Mouse (Mus musculus): ENCODE measurements at regions not wholly inside any gene's neighbourhood (a gene's known extent, or its start where the extent isn't known, plus 50 kb on each side); places are given as distances from the start of the nearest gene placed in this dataset.

DNA sequence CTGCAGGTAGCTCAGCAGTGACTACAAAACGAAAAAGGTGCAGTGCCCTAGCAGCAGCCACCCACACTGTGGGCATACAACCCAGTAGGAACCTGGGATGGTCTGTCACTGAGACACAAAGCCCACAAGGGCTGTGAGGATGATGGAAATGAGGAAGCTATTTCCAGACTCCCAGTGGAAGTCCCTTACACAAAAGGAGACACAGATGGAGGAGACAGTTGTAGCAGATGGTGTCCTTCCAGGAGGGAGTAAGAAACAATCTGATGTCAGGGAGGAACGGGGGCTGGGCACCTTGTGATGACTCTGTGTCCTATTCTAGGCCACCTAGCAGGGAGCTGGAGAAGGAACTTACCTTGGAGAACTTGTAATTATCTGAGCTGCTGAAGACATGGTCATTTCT is 214.5 kb upstream of the Eci2 start:
- H3K4me2 ChIP-seq (ENCODE audit: insufficient read depth, low read depth, poor library complexity, severe bottlenecking): no peak overlapping the region
- H3K4me3 ChIP-seq (replicated peaks in 1 of 3; ENCODE audit: low read depth in 2 of 3, low read length in 2 of 3, poor library complexity in 1 of 3): no peak overlapping the region
- no peak overlapping the region for H3K27ac ChIP-seq (ENCODE audit: insufficient read depth, low read depth)
- H3K79me2 ChIP-seq (replicated peaks; ENCODE audit: control insufficient read depth, extremely low read depth, insufficient read depth, poor library complexity, severe bottlenecking): no peaks in the 10 kb centered on the region
- in situ Hi-C loops (cut with MboI; ENCODE audit: low pct_ligation_motif_present, low pct_unique_long_range_greater_than_20kb, low sequenced_read_pairs) (no loop called here), dilution Hi-C loops (cut with MboI; ENCODE audit: extremely low pct_ligation_motif_present, extremely low pct_unique_long_range_greater_than_20kb, low sequenced_read_pairs) (no loop called here)
- no peaks in the 10 kb centered on the region for H3K27me3 ChIP-seq (replicated peaks)
- no peak overlapping the region for H3K9ac ChIP-seq (ENCODE audit: insufficient read depth, low read depth)
- DNase-seq (ENCODE audit: extremely low read depth): no peak
- H3K9me3 ChIP-seq (replicated peaks; ENCODE audit: low read length): no peaks in the 10 kb centered on the region
- H3K36me3 ChIP-seq (replicated peaks in 1 of 2; ENCODE audit: control insufficient read depth in 1 of 2, insufficient read depth in 1 of 2, low read length in 1 of 2): no peaks in the 10 kb centered on the region
- TF ChIP-seq ELF1 (IDR thresholded peaks at IDR 0.05; ENCODE audit: low read depth, low read length) (no peak), KAT2A (IDR thresholded peaks at IDR 0.05; ENCODE audit: insufficient replicate concordance, low read length) (no peak), ETS1 (conservative IDR thresholded peaks at IDR 0.05; ENCODE audit: low read depth, low read length) (no peak), JUND (conservative IDR thresholded peaks at IDR 0.05; ENCODE audit: low read depth, low read length) (no peak), SIN3A (IDR thresholded peaks at IDR 0.05; ENCODE audit: low read length) (no peak), HCFC1 (IDR thresholded peaks at IDR 0.05; ENCODE audit: low read depth, low read length) (no peak), SMC3 (IDR thresholded peaks at IDR 0.05; ENCODE audit: low read depth, low read length) (no peak), USF2 (conservative IDR thresholded peaks at IDR 0.05; ENCODE audit: low read depth, low read length) (no peak), MAZ (IDR thresholded peaks at IDR 0.05; ENCODE audit: low read depth, low read length) (no peak), MEF2A (IDR thresholded peaks at IDR 0.05; ENCODE audit: borderline replicate concordance, low read depth, low read length) (no peak), E2F4 (IDR thresholded peaks at IDR 0.05; ENCODE audit: insufficient replicate concordance, low read depth, low read length) (no peak), TCF12 (IDR thresholded peaks at IDR 0.05; ENCODE audit: low read depth, low read length) (no peak), RCOR1 (conservative IDR thresholded peaks at IDR 0.05; ENCODE audit: low read depth, low read length) (no peak), CHD1 (IDR thresholded peaks at IDR 0.05; ENCODE audit: low read depth, low read length) (no peak)
- H3K4me1 ChIP-seq (ENCODE audit: control insufficient read depth in 1 of 2, insufficient read depth in 2 of 2): no peaks in the 10 kb centered on the region

- H3K4me3 ChIP-seq (replicated peaks in 1 of 3; ENCODE audit: low read depth in 2 of 3, low read length in 2 of 3, poor library complexity in 1 of 3): no peak overlapping the region
- no peak overlapping the region for H3K9ac ChIP-seq (ENCODE audit: insufficient read depth, low read depth)
- no peak for TF ChIP-seq BHLHE40 (IDR thresholded peaks at IDR 0.05; ENCODE audit: low read depth, low read length)
- no peak for TF ChIP-seq GABPA (IDR thresholded peaks at IDR 0.05; ENCODE audit: insufficient replicate concordance, low read depth, low read length)
- no peak for TF ChIP-seq MXI1 (IDR thresholded peaks at IDR 0.05; ENCODE audit: low read depth, low read length)
- TF ChIP-seq SIN3A (IDR thresholded peaks at IDR 0.05; ENCODE audit: low read length): no peak
- no peak for TF ChIP-seq USF2 (conservative IDR thresholded peaks at IDR 0.05; ENCODE audit: low read depth, low read length)
- TF ChIP-seq RAD21 (IDR thresholded peaks at IDR 0.05; ENCODE audit: low read depth, low read length): no peak
- TF ChIP-seq PAX5 (IDR thresholded peaks at IDR 0.05; ENCODE audit: low read length): no peak
- no peak for TF ChIP-seq CHD1 (IDR thresholded peaks at IDR 0.05; ENCODE audit: low read depth, low read length)
- no peak for TF ChIP-seq MAX (IDR thresholded peaks at IDR 0.05; ENCODE audit: low read length)
- TF ChIP-seq MYC (IDR thresholded peaks at IDR 0.05; ENCODE audit: low read depth, low read length): no peak
- no peak for TF ChIP-seq E2F4 (IDR thresholded peaks at IDR 0.05; ENCODE audit: insufficient replicate concordance, low read depth, low read length)
- no peak for TF ChIP-seq IRF4 (IDR thresholded peaks at IDR 0.05; ENCODE audit: low read depth, low read length)
- no peak for TF ChIP-seq POLR2A (IDR thresholded peaks at IDR 0.05; ENCODE audit: low read depth, low read length)
- no peak for TF ChIP-seq NELFE (IDR thresholded peaks at IDR 0.05; ENCODE audit: low read depth, low read length)
- no peak for TF ChIP-seq UBTF (IDR thresholded peaks at IDR 0.05; ENCODE audit: low read depth, low read length)
- no peak for TF ChIP-seq TCF12 (IDR thresholded peaks at IDR 0.05; ENCODE audit: low read depth, low read length)
- TF ChIP-seq ZKSCAN1 (IDR thresholded peaks at IDR 0.05; ENCODE audit: borderline replicate concordance, low read depth, low read length): no peak
- TF ChIP-seq SMC3 (IDR thresholded peaks at IDR 0.05; ENCODE audit: low read depth, low read length): no peak
- no peaks in the 10 kb centered on the region for H3K36me3 ChIP-seq (replicated peaks in 1 of 2; ENCODE audit: control insufficient read depth in 1 of 2, insufficient read depth in 1 of 2, low read length in 1 of 2)
- H3K79me2 ChIP-seq (replicated peaks; ENCODE audit: control insufficient read depth, extremely low read depth, insufficient read depth, poor library complexity, severe bottlenecking): no peaks in the 10 kb centered on the region
- no peaks in the 10 kb centered on the region for H3K9me3 ChIP-seq (replicated peaks; ENCODE audit: low read length)
- no peak for DNase-seq (ENCODE audit: extremely low read depth)
- no peaks in the 10 kb centered on the region for H3K4me1 ChIP-seq (ENCODE audit: control insufficient read depth in 1 of 2, insufficient read depth in 2 of 2)
- dilution Hi-C loops (cut with MboI; ENCODE audit: extremely low pct_ligation_motif_present, extremely low pct_unique_long_range_greater_than_20kb, low sequenced_read_pairs) (no loop called here), in situ Hi-C loops (cut with MboI; ENCODE audit: low pct_ligation_motif_present, low pct_unique_long_range_greater_than_20kb, low sequenced_read_pairs) (no loop called here)
- H3K4me2 ChIP-seq (ENCODE audit: insufficient read depth, low read depth, poor library complexity, severe bottlenecking): no peak overlapping the region
- H3K27me3 ChIP-seq (replicated peaks): no peaks in the 10 kb centered on the region
- H3K27ac ChIP-seq (ENCODE audit: insufficient read depth, low read depth): no peak overlapping the region
These were observed 217.1 kb upstream of the Eci2 start for GRCm38 (mm10) chr13:35243946-35244345.

Measured in CH12.LX (cell line).